Mouse (Mus musculus): Measurements from ENCODE around the gene Usp7. TPM values are rescaled to one million over a fixed set of nuclear protein-coding genes. Genes with fewer than 3 reads are reported as not detected.
"Not testable (repeated sequence)": the region's sequence is repeated elsewhere in the genome, so short reads cannot be mapped to it uniquely, and the experiment has no call there.

The Usp7 gene
- polyA plus RNA-seq, 1 experiment from 2014 or later: 34.7 TPM

DNA sequence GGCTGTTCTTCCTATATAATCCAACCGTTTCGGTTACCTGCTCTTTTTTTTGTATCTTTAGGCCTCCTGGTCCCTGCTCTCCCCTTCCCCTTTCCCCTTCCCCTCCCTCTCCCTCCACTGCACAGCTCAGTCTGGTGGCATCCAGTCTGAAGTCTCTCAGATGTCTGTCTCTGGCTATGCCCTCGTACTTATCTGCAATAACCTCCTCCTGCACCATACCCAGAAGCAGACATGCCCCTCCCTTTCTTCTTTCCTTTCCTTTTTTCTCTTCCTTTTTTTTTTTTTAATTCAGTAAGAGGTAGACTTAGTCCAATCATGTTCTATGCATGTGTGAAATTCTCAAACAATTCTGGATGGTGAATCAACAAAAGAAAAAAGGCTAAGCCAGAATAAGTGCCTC is 48.1 kb downstream of the Usp7 start:
- no peak overlapping the region for H3K27ac ChIP-seq
- H3K4me3 ChIP-seq: no peak overlapping the region
- no peak for ATAC-seq (ENCODE audit: low FRiP score, low read depth)
- H3K27me3 ChIP-seq (replicated peaks): no peaks in the 10 kb centered on the region
- no peak overlapping the region for H3K4me2 ChIP-seq (replicated peaks)
- no peaks in the 10 kb centered on the region for H3K4me1 ChIP-seq
- WGBS: 87% methylated on average over 3 of the region's 3 CpGs
- no peaks in the 10 kb centered on the region for H3K36me3 ChIP-seq
- no peak overlapping the region for H3K9ac ChIP-seq
- H3K9me3 ChIP-seq: no peaks in the 10 kb centered on the region

DNA sequence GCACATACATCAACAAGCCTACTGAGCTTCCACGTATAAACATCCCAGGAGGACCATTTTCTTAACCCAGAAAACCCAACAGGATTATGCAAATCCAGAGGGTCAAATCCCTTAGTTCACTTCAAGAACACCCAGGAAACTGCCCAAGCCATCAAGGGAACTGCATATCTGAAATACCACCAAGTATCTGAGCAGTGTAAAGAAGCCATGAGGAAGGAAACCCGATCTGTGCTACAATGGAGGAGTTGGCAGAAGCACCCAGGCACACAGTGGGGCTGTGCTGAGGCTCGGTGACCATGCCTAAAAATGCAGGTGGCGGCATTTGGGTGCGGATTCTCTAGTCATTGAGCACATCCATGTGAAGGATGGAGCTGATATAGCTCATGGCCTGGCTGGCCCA is 50.4 kb downstream of the Usp7 start:
- no peaks in the 10 kb centered on the region for H3K36me3 ChIP-seq
- ATAC-seq (ENCODE audit: low FRiP score, low read depth): no peak
- 76% methylated on average over 5 of the region's 5 CpGs for WGBS

DNA sequence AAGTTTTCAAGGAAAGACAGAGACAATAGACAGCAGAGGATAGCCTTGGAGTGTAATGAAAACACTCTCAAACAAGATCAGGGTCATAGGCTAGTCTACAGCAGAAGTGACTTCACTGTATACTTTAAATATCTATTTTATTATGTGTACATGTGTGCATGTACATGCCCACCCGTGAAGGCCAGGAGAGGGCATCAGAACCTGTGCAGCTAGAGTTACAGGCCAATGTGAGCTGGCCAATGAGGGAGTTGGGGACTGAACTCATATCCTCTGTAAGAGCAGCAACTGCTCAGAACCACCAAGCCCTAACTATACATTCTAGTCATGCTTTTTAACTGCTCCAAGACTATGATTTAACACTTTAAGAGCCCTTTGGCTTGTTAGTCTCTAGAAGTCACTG is 51.0 kb downstream of the Usp7 start:
- Histone ChIP-seq H3K36me3 (no peaks in the 10 kb centered on the region), H3K4me1 (peaks cover 14% of the 10 kb centered on the region), H3K4me2 (replicated peaks) (no peak overlapping the region), H3K9ac (no peak overlapping the region), H3K27ac (no peak overlapping the region), H3K9me3 (no peaks in the 10 kb centered on the region), H3K4me3 (no peak overlapping the region), H3K27me3 (replicated peaks) (no peaks in the 10 kb centered on the region)
- ATAC-seq (ENCODE audit: low FRiP score, low read depth): no peak
- 78% methylated on average over 1 of the region's 1 CpGs for WGBS

More for the DNA sequence above, 50.4 kb downstream of the Usp7 start:
- no peaks in the 10 kb centered on the region for H3K27me3 ChIP-seq (replicated peaks)
- peaks cover 8% of the 10 kb centered on the region; the same call in 1 of the 2 replicates for H3K4me1 ChIP-seq
- H3K9ac ChIP-seq: no peak overlapping the region
- H3K4me2 ChIP-seq (replicated peaks): no peak overlapping the region
- H3K9me3 ChIP-seq: no peaks in the 10 kb centered on the region
- H3K4me3 ChIP-seq: no peak overlapping the region
- no peak overlapping the region for H3K27ac ChIP-seq

DNA sequence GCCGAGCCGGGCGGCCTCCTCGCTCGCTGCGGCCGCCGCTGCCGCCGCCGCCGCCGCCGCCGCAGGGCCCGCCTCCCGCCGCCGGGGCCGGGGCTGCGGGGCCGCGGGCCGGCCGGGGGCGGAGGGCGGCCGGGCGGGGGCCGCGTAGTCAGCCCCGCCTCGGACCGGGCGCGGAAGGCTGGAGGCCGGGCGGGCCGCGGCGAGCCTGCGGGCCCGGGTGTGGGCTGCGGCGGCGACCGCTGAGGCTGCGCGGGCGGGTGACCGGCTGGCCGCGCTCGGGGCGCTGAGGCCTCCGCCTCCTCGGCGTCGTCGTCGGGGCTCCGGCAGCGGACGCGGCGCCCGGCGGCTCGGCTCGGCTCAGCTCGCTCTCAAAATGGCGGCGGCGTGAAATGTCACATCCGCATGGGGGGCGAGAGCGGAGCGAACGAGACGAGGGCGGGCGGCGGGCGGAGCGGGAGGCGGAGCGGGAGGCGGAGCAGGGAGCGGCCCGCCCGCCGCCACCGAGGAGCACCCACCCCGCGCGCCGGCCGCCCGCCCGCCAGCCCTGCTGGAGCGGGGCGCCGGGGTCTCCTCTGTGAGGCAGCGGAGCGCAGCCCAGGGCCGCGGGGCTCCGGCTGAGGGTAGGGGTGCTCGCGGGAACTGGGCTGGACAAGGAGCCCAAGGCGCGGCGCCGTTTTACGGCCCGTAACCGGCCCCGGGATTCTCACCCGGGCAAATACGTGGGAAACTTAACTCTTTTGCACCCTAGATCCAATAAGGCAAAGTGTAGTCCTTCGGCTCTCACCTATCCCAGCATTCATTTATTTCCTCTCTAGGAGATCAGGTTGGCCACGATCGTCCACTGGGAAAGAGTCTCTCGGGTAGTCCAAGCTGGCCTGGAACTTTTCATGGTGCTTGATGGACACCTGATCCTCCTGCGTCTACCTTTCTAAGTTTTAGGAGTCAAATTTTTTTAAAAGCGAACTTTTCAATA is 53.3 kb downstream of the Usp7 start:
- ATAC-seq (ENCODE audit: low FRiP score, low read depth): peak; percentile 88
- Histone ChIP-seq H3K27me3 (replicated peaks) (no peaks in the 10 kb centered on the region), H3K4me3 (peak overlapping the region; percentile 96), H3K36me3 (no peaks in the 10 kb centered on the region), H3K4me1 (peaks cover 34% of the 10 kb centered on the region), H3K27ac (peak overlapping the region; percentile 91), H3K4me2 (replicated peaks) (peak overlapping the region; percentile 70), H3K9ac (peak overlapping the region; percentile 97), H3K9me3 (no peaks in the 10 kb centered on the region)
- WGBS: 2% methylated on average over 93 of the region's 126 CpGs

DNA sequence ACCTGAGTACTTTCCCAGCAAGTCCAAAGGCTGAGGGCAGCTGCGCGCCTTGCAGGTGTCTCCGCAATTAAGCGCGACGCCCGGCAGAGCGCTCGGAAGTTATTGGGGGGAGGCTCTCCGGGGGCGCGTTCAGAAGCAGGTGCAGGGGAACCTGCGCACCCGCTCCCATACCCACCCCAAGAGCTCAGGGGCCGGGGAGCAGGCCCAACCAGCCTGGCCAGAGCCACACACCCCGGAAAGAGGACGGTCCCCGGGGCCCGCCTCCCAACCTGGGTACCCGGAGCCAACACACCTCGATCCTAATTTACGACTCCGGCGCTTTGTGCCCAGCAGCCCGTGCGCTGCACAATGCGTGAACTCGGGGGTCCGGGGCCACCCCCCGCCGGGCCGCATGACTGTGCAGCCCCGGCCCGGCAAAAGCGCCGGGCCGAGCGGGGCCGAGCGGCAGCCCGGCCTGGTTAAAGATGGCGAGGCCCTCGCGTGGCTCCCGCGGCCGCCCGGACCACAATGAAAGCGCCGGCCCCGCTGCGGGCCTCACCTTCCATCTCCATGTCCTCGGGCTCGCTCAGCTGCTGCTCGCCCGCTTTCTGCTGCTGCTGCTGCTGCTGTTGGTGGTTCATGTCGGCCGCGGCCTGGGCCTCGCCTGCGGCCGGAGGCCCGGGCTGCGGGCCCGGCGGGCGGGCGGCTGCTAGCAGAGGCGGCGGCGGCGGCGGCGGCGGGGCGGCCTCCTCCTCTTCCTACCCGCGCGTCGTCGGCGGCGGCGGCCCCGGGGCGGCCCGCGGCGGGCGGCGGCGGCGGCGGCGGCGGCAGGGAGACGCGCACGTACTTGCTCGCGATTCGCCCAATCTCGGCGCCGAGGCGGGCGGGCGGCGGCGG is 54.2 kb downstream of the Usp7 start:
- no peaks in the 10 kb centered on the region for H3K27me3 ChIP-seq (replicated peaks)
- peak; percentile 42 for ATAC-seq (ENCODE audit: low FRiP score, low read depth)
- peaks cover 34% of the 10 kb centered on the region for H3K4me1 ChIP-seq
- H3K9me3 ChIP-seq: no peaks in the 10 kb centered on the region
- H3K9ac ChIP-seq: peak overlapping the region; percentile 97
- H3K36me3 ChIP-seq: no peaks in the 10 kb centered on the region; the same call in 1 of the 2 replicates
- WGBS: under 1% methylated on average over 104 of the region's 110 CpGs
- peak overlapping the region; percentile 96 for H3K4me3 ChIP-seq
- peak overlapping the region; percentile 70 for H3K27ac ChIP-seq
- H3K4me2 ChIP-seq (replicated peaks): peak overlapping the region; percentile 84

DNA sequence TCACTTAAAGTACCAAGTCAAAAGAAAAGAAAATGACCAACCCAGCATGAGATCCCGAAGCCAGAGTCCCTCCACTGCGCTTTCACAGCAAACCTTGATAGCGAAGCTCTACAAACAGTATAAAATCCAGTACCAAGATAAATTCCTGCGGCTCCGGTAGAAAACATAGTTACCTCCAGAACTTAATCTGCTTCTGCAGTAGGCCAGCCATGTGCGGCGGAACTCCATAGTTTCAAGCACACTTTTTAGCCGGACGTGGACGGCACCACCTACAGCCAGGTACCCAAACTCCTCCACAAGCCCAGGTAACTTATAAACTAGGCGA is 54.8 kb downstream of the Usp7 start:
- Histone ChIP-seq H3K4me2 (replicated peaks) (peak overlapping the region; percentile 84), H3K9ac (peak overlapping the region; percentile 97), H3K27me3 (replicated peaks) (no peaks in the 10 kb centered on the region), H3K9me3 (no peaks in the 10 kb centered on the region), H3K4me3 (peak overlapping the region; percentile 96), H3K27ac (no peak overlapping the region), H3K36me3 (no peaks in the 10 kb centered on the region; the same call in 1 of the 2 replicates), H3K4me1 (peaks cover 34% of the 10 kb centered on the region)
- ATAC-seq (ENCODE audit: low FRiP score, low read depth): no peak
- under 1% methylated on average over 11 of the region's 11 CpGs for WGBS

DNA sequence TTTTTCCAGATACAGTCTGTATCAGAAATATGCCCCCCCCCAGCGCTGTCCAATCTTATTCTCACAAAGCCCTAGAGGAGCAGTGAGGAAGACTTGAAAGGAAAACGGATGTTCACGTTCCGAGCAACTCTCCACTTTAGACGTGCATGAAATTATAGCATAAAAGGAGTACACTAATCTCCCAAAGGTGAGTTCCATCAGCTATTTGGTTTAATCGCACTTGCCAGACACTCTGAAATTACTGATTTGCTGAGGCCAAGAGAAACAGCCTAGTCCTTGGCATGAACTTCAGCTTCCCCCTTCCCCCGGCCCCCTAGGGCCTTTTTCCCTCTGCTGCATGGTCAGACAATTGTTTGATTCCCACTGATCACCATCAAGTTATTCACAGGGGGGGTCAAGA is 55.4 kb downstream of the Usp7 start:
- no peak for ATAC-seq (ENCODE audit: low FRiP score, low read depth)
- Histone ChIP-seq H3K27ac (no peak overlapping the region), H3K4me2 (replicated peaks) (peak overlapping the region; percentile 84), H3K9me3 (no peaks in the 10 kb centered on the region), H3K36me3 (no peaks in the 10 kb centered on the region; the same call in 1 of the 2 replicates), H3K9ac (peak overlapping the region; percentile 97), H3K4me1 (peaks cover 34% of the 10 kb centered on the region), H3K4me3 (peak overlapping the region; percentile 96), H3K27me3 (replicated peaks) (no peaks in the 10 kb centered on the region)
- WGBS: 5% methylated on average over 7 of the region's 7 CpGs

DNA sequence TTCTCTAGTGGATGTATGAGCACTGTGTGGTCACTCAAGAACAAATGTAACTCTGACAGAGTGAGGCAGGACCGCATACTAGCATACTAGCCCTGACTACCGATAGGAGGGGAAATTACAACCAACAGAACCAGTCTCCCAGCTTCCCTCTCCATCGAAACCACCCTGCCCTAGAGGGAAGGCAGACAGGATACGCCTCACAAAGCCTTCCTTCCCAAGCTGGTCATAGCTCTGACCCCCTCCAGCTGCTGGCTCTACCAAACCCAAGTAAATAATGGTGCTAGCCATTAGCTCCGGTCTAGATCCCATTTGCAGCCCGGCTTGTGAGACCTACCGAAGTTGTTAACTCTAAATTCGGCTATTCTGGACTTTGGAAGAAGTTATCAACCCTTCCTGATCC is 56.1 kb downstream of the Usp7 start:
- ATAC-seq (ENCODE audit: low FRiP score, low read depth): no peak
- 22% methylated on average over 8 of the region's 8 CpGs for WGBS
- H3K27me3 ChIP-seq (replicated peaks): no peaks in the 10 kb centered on the region
- no peak overlapping the region for H3K27ac ChIP-seq
- peak overlapping the region; percentile 96 for H3K4me3 ChIP-seq
- peak overlapping the region; percentile 84 for H3K4me2 ChIP-seq (replicated peaks)
- H3K4me1 ChIP-seq: peaks cover 34% of the 10 kb centered on the region
- no peaks in the 10 kb centered on the region for H3K9me3 ChIP-seq
- H3K36me3 ChIP-seq: no peaks in the 10 kb centered on the region; the same call in 1 of the 2 replicates
- H3K9ac ChIP-seq: peak overlapping the region; percentile 36

DNA sequence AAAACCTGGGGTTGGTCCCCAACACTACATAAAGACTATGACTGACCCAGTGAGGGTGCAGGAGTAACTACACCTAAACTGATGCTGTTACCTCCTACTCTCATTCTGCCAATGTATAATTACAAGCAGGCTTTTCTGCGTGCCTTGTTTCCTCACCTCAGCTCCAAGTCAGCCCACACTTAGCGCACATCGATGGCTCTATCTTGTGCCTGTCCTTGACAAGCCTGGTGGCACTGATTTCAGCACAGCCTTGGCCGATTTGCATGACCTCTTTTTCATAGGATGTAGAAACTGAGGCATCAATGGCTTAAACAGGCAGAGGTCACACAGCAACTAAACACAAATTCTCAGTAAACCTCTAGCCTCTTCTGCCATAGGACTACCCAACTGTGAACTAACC is 57.4 kb downstream of the Usp7 start:
- Histone ChIP-seq H3K9ac (no peak overlapping the region), H3K4me3 (no peak overlapping the region), H3K27me3 (replicated peaks) (no peaks in the 10 kb centered on the region), H3K4me2 (replicated peaks) (peak overlapping the region; percentile 84; the same call in 1 of the 2 replicates), H3K4me1 (peaks cover 34% of the 10 kb centered on the region), H3K9me3 (no peaks in the 10 kb centered on the region), H3K27ac (no peak overlapping the region), H3K36me3 (no peaks in the 10 kb centered on the region; the same call in 1 of the 2 replicates)
- ATAC-seq (ENCODE audit: low FRiP score, low read depth): no peak
- 87% methylated on average over 4 of the region's 4 CpGs for WGBS

DNA sequence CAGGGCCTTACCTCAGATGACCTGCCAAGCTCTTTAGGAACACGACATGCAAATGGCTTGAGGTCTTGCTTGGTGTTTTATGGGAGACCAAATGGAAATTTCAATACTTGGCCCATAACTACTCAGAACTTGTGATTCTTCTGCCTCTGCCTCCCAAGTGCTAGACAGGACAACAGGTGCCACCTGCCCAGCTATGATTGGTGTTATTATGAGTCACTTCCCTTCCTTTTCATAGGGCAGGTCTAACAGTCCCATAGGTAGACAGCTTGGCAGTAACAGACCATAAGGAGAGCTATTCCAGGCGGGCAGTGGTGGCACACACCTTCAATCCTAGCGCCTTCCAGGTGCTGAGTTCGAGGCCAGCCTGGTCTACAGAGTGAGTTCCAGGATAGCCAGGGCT is 58.5 kb downstream of the Usp7 start:
- ATAC-seq (ENCODE audit: low FRiP score, low read depth): no peak
- Histone ChIP-seq H3K27ac (no peak overlapping the region), H3K36me3 (no peaks in the 10 kb centered on the region; the same call in 1 of the 2 replicates), H3K4me1 (peaks cover 34% of the 10 kb centered on the region), H3K27me3 (replicated peaks) (no peaks in the 10 kb centered on the region), H3K4me2 (replicated peaks) (no peak overlapping the region), H3K9ac (no peak overlapping the region), H3K9me3 (no peaks in the 10 kb centered on the region), H3K4me3 (no peak overlapping the region)
- 92% methylated on average over 4 of the region's 4 CpGs for WGBS

DNA sequence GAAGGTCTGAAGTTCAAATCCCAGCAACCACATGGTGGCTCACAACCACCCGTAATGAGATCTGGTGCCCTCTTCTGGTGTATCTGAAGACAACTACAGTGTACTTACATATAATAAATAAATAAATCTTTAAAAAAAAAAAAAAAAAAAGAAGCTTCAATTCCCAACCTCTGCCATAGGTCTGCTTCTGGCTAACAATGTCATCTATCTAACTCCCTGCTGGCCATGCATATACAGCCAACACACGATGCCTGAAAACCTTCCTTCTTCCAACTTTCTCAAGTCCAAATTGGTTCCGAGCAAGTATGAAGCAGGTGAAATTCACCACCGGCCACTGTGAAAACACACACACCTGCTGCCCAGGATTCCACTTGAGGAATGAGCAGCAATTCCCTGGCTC is 59.7 kb downstream of the Usp7 start:
- ATAC-seq (ENCODE audit: low FRiP score, low read depth); H3K4me3 ChIP-seq; H3K27me3 ChIP-seq (replicated peaks); H3K36me3 ChIP-seq; H3K4me2 ChIP-seq (replicated peaks); H3K9ac ChIP-seq; H3K27ac ChIP-seq; H3K9me3 ChIP-seq: not testable (repeated sequence)
- WGBS: 94% methylated on average over 3 of the region's 4 CpGs
- H3K4me1 ChIP-seq: peaks cover 34% of the 10 kb centered on the region

DNA sequence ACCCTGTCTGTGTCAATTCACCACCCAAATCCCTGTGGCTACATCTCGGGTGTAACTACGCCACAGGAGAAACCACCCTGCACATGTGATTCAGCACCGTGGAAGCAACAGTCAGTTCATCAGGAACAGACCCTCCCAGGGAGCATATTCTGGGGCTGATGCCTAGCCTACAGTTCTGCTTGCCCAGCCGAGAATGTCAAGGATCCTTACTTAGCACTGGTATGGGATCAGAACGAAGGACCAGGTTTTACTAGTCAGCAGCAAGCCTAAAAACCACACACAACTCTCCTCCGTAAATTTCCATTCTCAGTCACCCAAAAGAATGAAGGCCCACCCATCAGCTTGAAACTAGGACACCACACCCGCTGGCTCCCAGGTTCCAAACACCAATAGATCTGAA is 60.5 kb downstream of the Usp7 start:
- 88% methylated on average over 7 of the region's 7 CpGs for WGBS
- Histone ChIP-seq H3K4me2 (replicated peaks) (no peak overlapping the region), H3K27me3 (replicated peaks) (no peaks in the 10 kb centered on the region), H3K4me3 (no peak overlapping the region), H3K4me1 (peaks cover 26% of the 10 kb centered on the region), H3K9ac (no peak overlapping the region), H3K36me3 (no peaks in the 10 kb centered on the region; the same call in 1 of the 2 replicates), H3K27ac (no peak overlapping the region), H3K9me3 (no peaks in the 10 kb centered on the region)
- no peak for ATAC-seq (ENCODE audit: low FRiP score, low read depth)

All from neural tube, embryonic 12.5 days (tissue).